Mouse (Mus musculus) lung, adult 2 months (tissue): ENCODE data around the gene Dapp1. TPM values are rescaled to one million over a fixed set of nuclear protein-coding genes. Genes with fewer than 3 reads are reported as not detected.

Experiments
- DNase-seq: peaks from one replicate; pipeline ENCODE4 v3.0.0; 2022
- H3K4me1 ChIP-seq: fragments of 200-500 bp; 2 replicates; pipeline ENCODE4 v1.6.1; 2011; ENCODE audit warnings: low read length; ENCODE audit not compliant: control insufficient read depth, insufficient read depth
- H3K4me3 ChIP-seq: fragments of 200-500 bp; replicated peaks from 2 replicates; pipeline ENCODE3; 2011; ENCODE audit warnings: low read depth, mild to moderate bottlenecking, control low read depth, low read length; ENCODE audit errors: extremely low read depth
- CTCF ChIP-seq: fragments of 200-500 bp; IDR thresholded peaks from 2 replicates; pipeline ENCODE4 v1.5.1; 2011; ENCODE audit warnings: mild to moderate bottlenecking, low read length, control low read depth; ENCODE audit not compliant: insufficient read depth
- POLR2A ChIP-seq: fragments of 200-500 bp; IDR thresholded peaks from 2 replicates; pipeline ENCODE4 v1.6.1; 2011; ENCODE audit warnings: low read depth, mild to moderate bottlenecking, control low read depth, low read length, borderline replicate concordance; ENCODE audit errors: extremely low read depth
- WGBS: fragments of 180-500 bp; shearing (Covaris S2); methylation state at CpG from one replicate; pipeline ENCODE4 v1.1.7; 2018; 5-methylcytosine and 5-hydroxymethylcytosine counted together
- polyA plus RNA-seq: library from polyadenylated mRNA; depleted of rRNA; stranded (reverse); fragments of >200 nt; gene quantifications from 2 replicates; pipeline ENCODE4 v1.2.3, GENCODE M21; 2012; rRNA removed

Dapp1 gene
- polyA plus RNA-seq = 4.5 and 7.1 TPM in 2 replicates

DNA sequence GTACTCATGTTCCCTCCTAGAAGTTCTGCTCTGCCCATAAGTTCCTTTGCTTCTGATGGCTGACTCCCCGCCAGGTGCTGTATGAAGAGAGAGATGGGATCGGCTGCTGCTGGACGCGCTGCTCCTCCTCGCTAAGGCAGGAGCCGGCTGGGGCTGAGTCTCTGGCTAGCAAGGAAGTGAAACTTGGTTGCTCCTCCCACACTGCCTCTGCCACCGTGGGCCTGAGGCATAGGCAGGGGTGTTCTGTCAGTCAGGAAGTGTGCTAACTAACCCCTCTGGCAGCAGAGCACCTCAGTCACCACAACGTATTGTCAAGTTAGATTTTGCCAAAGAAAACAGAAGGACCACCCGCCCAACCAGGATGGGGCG lies at the start of gene Dapp1:
Dapp1 (minus strand) TSS at position 164 of the 369 bp plus-strand sequence.
- TF ChIP-seq POLR2A = peak; percentile 81; the same call in 1 of the 2 replicates
- no peak for TF ChIP-seq CTCF
- Histone ChIP-seq H3K4me3 (peak within 1 kb of the TSS; percentile 92), H3K4me1 (no peaks in the 10 kb centered on the region; the same call in 1 of the 2 replicates)
- WGBS = 5% methylated on average over 10 of the region's 10 CpGs
- DNase-seq = peak; percentile 68

DNA sequence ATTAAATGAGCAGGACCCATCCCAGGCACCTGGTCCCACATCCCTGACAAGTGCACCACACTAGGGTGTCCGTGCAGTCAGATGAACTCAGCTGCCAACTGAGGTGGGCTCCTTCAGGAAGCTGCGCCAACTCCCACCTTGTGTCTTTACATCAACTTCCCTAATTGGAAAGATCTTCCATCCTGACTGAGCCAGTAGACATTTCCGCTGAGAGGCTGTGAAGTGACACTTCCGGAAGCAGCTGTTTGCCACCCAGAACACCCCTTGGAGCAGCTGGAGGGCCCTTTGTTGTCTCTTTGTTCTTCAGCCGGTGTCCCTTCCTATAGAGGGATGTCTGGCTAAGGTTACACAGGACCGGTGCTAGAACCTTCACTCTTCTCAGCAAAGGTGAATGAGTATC lies 49.2 kb upstream of the Dapp1 start:
- H3K4me1 ChIP-seq = no peaks in the 10 kb centered on the region
- H3K4me3 ChIP-seq = no peak overlapping the region
- 64% methylated on average over 6 of the region's 6 CpGs for WGBS
- TF ChIP-seq POLR2A (no peak), CTCF (no peak)
- DNase-seq = no peak

DNA sequence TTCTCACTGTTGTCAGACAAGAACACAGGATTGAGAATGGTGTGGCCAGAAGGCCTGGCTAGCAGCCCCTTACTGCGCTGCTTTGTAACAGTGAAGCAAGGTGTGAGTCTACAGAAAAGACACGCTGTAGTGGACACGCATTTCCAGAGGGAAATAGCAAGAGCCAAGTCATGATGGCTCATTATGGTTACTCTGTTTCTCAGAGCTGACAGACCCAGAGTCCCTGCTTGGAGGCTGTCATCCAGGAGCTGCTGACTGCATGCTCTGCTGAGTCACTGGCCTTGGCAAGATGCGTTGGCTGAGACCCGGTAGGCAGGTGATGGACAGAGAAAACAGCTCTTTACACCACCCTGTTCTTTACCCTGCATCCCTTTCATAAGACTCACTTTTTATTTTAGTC lies 48.0 kb upstream of the Dapp1 start:
- no peak overlapping the region for H3K4me3 ChIP-seq
- DNase-seq = no peak
- 81% methylated on average over 5 of the region's 5 CpGs for WGBS
- no peaks in the 10 kb centered on the region for H3K4me1 ChIP-seq
- TF ChIP-seq CTCF (no peak), POLR2A (no peak)

DNA sequence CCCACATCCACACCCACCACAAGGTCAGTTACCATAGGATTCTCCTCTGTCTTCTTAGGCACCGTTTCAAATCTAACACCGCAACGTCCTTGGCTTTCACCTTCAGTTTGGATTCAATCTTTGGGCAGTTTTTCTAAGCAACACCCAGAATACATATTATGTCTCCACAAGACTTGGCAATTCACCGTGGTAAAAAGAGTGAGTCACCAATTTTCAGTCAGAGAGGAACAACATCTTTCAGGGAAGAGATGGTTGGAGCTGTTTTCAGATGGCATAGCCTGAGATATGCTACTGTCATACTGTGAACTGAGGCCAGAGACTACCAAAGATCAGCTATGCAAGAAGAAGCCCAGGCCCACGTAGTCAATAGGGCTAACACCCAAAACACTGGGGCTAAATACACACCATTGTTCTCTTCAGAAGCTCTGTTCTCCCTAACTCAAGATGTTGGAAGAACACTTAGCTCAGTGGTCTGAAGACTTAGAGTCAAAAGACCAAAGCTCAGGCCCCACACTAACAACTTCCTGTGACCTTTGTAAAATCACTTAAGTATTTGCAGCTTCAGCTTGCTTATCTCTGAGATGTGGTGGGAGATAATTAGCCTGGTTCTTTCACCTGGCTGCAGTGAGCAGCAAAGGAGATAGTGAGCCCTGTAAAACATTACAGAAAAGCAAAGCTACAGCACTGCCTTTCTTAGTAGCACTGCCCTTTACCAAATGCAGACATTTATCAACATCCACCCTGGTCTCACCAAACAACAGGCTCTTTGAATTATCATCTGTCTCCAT lies 46.4 kb upstream of the Dapp1 start:
- TF ChIP-seq POLR2A (no peak), CTCF (no peak)
- DNase-seq = no peak
- WGBS = 69% methylated on average over 5 of the region's 5 CpGs
- Histone ChIP-seq H3K4me1 (no peaks in the 10 kb centered on the region), H3K4me3 (no peak overlapping the region)

DNA sequence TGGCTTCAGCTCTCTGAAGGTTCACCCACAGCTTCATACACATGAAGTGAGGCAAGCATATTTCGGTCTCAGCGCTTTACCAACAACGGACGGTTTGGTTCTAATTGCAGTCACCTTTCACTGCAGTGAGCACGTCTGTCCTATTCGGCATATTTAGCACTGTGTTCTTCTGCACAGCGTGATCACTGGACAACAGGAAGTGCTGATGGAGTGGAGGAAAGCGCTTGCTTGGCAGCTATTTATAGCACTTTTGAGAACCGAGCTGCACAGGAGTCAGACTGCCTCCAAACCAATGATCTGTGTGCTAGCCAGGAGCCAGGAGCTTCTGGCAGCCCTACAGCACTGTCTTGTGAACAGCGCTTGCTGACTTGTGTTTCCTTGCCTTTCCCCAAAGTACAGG lies 44.9 kb upstream of the Dapp1 start:
- DNase-seq = no peak
- Histone ChIP-seq H3K4me1 (no peaks in the 10 kb centered on the region), H3K4me3 (no peak overlapping the region)
- TF ChIP-seq POLR2A = no peak
- TF ChIP-seq CTCF = no peak
- 49% methylated on average over 10 of the region's 10 CpGs for WGBS

DNA sequence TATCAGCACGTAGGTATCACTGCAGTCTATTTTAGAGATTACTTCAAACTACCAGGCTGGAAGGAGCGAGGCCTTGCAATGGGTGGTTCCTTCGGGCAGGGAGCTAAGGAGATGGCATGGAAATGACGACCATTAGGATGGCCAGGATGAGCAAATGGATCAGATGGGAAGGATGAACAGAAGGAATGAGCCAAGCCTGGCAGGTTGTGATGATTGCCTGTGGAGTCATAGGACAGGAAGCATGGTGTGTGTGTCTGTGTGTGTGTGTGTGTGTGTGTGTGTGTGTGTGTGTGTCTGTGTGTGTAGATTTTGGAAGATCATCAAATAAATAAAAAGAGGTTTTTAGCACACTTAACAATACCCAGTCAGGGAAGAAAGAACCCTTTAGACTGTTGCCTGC lies 41.3 kb upstream of the Dapp1 start:
- TF ChIP-seq POLR2A (no peak), CTCF (no peak)
- no peak overlapping the region for H3K4me3 ChIP-seq
- no peak for DNase-seq
- no peaks in the 10 kb centered on the region for H3K4me1 ChIP-seq
- 92% methylated on average over 4 of the region's 4 CpGs for WGBS

DNA sequence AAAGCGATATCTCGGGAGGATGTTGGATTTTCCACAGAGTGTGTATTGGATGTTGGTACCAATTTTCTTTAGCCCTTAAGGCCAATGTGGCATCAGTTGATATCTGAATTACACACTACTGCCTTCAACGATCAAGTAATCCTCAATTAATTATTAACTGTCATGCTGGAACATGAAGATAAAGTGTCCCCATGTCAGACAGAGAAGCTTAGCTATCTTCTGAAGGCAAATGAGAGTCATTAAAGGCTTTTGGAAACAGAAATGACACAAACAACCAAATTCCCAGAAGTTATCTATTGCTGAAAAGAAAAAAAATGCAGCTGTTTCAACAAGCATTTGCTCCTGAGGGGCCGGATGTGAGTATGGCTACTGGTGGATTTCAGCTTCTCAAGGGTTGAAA lies 40.7 kb upstream of the Dapp1 start:
- Histone ChIP-seq H3K4me1 (no peaks in the 10 kb centered on the region), H3K4me3 (no peak overlapping the region)
- DNase-seq = no peak
- TF ChIP-seq POLR2A (no peak), CTCF (no peak)
- 86% methylated on average over 4 of the region's 4 CpGs for WGBS

DNA sequence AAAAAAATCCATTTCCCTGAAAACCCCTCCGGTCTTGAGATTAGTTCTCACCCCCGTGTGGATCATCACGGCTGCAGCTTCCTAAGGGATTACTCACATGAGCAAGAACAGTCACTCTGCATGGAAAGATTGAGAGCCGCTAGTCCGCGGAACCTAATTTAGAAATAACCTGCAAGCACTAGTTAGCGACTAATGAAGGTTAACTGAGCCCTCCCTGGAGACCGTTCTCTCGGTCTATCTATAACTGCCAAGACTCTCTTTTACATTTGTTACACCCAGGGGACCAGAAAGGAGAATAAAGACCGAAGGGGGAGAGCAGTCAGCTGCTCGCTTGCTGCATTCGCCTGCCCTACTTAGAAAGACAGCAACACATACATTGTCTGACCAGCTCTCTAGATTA lies 35.5 kb upstream of the Dapp1 start:
- Histone ChIP-seq H3K4me3 (no peak overlapping the region), H3K4me1 (no peaks in the 10 kb centered on the region)
- 90% methylated on average over 12 of the region's 12 CpGs for WGBS
- TF ChIP-seq CTCF (no peak), POLR2A (no peak)
- no peak for DNase-seq

DNA sequence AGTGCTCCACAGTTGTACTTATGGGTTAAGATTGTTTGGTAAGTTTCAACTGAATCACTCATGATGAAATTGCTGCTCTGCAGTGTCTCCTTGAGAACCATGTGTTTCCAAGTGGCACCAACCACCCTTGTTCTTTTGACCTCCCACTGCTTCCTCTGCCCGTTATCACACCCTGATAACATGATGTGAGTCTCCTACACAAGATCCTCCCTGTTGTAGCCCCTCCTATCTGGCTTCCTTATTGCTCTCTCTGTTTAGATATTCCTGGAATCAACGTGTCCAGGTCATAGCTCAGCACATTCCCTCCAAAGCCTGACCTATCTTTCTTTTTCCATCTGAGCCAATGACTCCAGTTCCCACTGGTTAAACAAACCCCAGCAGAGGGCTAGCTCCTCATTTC lies 33.4 kb upstream of the Dapp1 start:
- 55% methylated on average over 2 of the region's 2 CpGs for WGBS
- DNase-seq = no peak
- no peak overlapping the region for H3K4me3 ChIP-seq
- no peaks in the 10 kb centered on the region for H3K4me1 ChIP-seq
- TF ChIP-seq POLR2A = no peak
- no peak for TF ChIP-seq CTCF

DNA sequence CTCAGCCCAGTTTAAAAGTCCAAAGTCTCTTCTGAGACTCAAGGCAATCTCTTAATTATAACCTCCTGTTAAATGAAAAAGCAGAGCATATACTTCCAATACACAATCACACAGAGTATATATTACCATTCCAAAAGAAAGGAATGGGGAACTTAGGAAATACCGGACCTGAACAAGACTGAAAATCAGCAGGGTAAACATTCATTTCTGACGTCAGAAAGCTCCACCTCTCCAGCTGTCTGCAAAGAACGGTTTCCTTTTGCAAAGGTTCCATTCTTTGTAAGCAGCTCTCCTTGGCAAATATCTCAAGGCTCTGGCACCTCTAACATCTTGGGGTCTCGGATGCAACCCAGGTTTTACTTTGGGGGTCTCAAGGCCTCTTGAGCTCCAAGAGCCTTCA lies 31.0 kb upstream of the Dapp1 start:
- TF ChIP-seq POLR2A = no peak
- no peak for TF ChIP-seq CTCF
- Histone ChIP-seq H3K4me3 (peak overlapping the region; percentile 23), H3K4me1 (no peaks in the 10 kb centered on the region)
- WGBS = 22% methylated on average over 4 of the region's 4 CpGs
- no peak for DNase-seq
